Mouse (Mus musculus) small intestine, adult 2 months (tissue): ENCODE data around the gene Epb41l4b. TPM values are rescaled to one million over a fixed set of nuclear protein-coding genes. Genes with fewer than 3 reads are reported as not detected.

Source experiments
- H3K27ac ChIP-seq: fragments of 200-500 bp; 2 replicates; pipeline ENCODE4 v1.5.1; 2012; ENCODE audit warnings: low read depth, low read length, control low read depth, inconsistent platforms; ENCODE audit not compliant: insufficient read depth
- H3K27me3 ChIP-seq: fragments of 200-500 bp; 2 replicates; pipeline ENCODE4 v1.6.1; 2012; ENCODE audit warnings: mild to moderate bottlenecking, moderate library complexity, low read length, inconsistent platforms; ENCODE audit not compliant: control insufficient read depth, insufficient read depth
- H3K36me3 ChIP-seq: fragments of 200-500 bp; 2 replicates; pipeline ENCODE4 v1.6.1; 2012; ENCODE audit warnings: mild to moderate bottlenecking, low read length, control low read depth, inconsistent platforms; ENCODE audit not compliant: control insufficient read depth, insufficient read depth
- H3K4me1 ChIP-seq: fragments of 200-500 bp; 2 replicates; pipeline ENCODE4 v1.6.1; 2012; ENCODE audit warnings: low read length, inconsistent platforms, mixed read lengths; ENCODE audit not compliant: control insufficient read depth, insufficient read depth, insufficient read length
- H3K4me3 ChIP-seq: fragments of 200-500 bp; 2 replicates; pipeline ENCODE4 v1.5.1; 2012; ENCODE audit warnings: low read depth, mild to moderate bottlenecking, control low read depth, inconsistent platforms, low read length, moderate library complexity
- CTCF ChIP-seq: fragments of 200-500 bp; IDR thresholded peaks from 2 replicates; pipeline ENCODE4 v1.5.1; 2012; ENCODE audit warnings: low read depth, mild to moderate bottlenecking, control low read depth, inconsistent platforms, low read length, moderate library complexity, mixed read lengths; ENCODE audit not compliant: insufficient replicate concordance, insufficient read length; ENCODE audit errors: extremely low read depth
- POLR2A ChIP-seq: fragments of 200-500 bp; IDR thresholded peaks from 2 replicates; pipeline ENCODE4 v1.6.1; 2012; ENCODE audit warnings: low read depth, mild to moderate bottlenecking, control low read depth, inconsistent platforms, low read length, moderate library complexity
- WGBS: fragments of 180-500 bp; shearing (Covaris S2); methylation state at CpG from one replicate; pipeline ENCODE4 v1.1.7; 2018; 5-methylcytosine and 5-hydroxymethylcytosine counted together
- polyA plus RNA-seq: library from polyadenylated mRNA; depleted of rRNA; stranded (reverse); fragments of >200 nt; gene quantifications from 2 replicates; pipeline ENCODE4 v1.2.3, GENCODE M21; 2012; rRNA removed

Gene Epb41l4b
- polyA plus RNA-seq, 1 experiment, result 81.4 TPM

DNA sequence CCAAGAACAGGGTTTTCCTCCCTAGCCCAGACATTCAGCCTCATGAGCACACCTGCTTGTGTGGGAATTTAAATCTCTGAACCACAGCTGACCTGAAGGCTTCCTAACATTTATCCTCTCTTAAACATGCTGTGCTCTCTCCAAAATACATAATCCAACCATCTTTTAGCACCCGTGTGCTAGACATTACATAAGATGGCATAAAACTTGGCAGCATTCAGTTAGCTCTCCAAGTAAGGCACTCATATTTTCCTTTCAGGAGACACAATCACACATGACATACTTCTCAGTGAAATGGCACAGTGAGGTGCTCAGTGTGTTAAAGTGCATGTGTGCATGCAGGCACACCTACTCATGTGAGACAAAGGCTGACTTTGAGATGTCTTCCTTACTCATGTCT, 200.7 kb downstream of the Epb41l4b start:
- no peaks in the 10 kb centered on the region for H3K27me3 ChIP-seq
- no peak for TF ChIP-seq CTCF
- TF ChIP-seq POLR2A, result no peak
- peaks cover 20% of the 10 kb centered on the region; the same call in 1 of the 2 replicates for H3K4me1 ChIP-seq
- WGBS, result 70% methylated on average over 1 of the region's 1 CpGs
- no peak overlapping the region for H3K27ac ChIP-seq
- no peaks in the 10 kb centered on the region for H3K36me3 ChIP-seq
- no peak overlapping the region for H3K4me3 ChIP-seq

Other genes starting within 250 kb of the Epb41l4b start
- 3.7 and 8.3 TPM in 2 replicates for gene Tmem245, start 196.0 kb downstream of the Epb41l4b start, polyA plus RNA-seq
- gene Frrs1l, start 153.0 kb downstream of the Epb41l4b start, polyA plus RNA-seq, result 0.01 and 0.05 TPM in 2 replicates
- 8.9 and 15.2 TPM in 2 replicates for gene Ptpn3, start 158.4 kb upstream of the Epb41l4b start, polyA plus RNA-seq